Mouse (Mus musculus): ENCODE results near the gene Trpc4ap. TPM values are rescaled to one million over a fixed set of nuclear protein-coding genes. Genes with fewer than 3 reads are reported as not detected.
A peak's percentile ranks its signal among the peaks of the same experiment; 100 is the strongest.
"Not testable (repeated sequence)": the region's sequence is repeated elsewhere in the genome, so short reads cannot be mapped to it uniquely, and the experiment has no call there.

Trpc4ap gene
- 100 to 1,000 TPM; 140 TPM for total RNA-seq (2021)
- long read RNA-seq, experiment 1, transcript Trpc4ap-202 (19 exons, 3,091 nt) = minor isoform, 12 of 376 reads
- long read RNA-seq, experiment 1, transcript Trpc4ap-201 (19 exons, 3,204 nt) = major isoform, 319 of 376 reads
- long read RNA-seq, experiment 1, partial matches to known transcripts = 25 of 376 reads
- long read RNA-seq, experiment 1, other reads (novel, unspliced or antisense) = 20 of 376 reads
- long read RNA-seq, experiment 2, transcript Trpc4ap-201 (19 exons, 3,204 nt) = major isoform, 299 of 343 reads
- long read RNA-seq, experiment 2, transcript Trpc4ap-202 (19 exons, 3,091 nt) = minor isoform, 10 of 343 reads
- long read RNA-seq, experiment 2, partial matches to known transcripts = 18 of 343 reads
- long read RNA-seq, experiment 2, other reads (novel, unspliced or antisense) = 16 of 343 reads

DNA sequence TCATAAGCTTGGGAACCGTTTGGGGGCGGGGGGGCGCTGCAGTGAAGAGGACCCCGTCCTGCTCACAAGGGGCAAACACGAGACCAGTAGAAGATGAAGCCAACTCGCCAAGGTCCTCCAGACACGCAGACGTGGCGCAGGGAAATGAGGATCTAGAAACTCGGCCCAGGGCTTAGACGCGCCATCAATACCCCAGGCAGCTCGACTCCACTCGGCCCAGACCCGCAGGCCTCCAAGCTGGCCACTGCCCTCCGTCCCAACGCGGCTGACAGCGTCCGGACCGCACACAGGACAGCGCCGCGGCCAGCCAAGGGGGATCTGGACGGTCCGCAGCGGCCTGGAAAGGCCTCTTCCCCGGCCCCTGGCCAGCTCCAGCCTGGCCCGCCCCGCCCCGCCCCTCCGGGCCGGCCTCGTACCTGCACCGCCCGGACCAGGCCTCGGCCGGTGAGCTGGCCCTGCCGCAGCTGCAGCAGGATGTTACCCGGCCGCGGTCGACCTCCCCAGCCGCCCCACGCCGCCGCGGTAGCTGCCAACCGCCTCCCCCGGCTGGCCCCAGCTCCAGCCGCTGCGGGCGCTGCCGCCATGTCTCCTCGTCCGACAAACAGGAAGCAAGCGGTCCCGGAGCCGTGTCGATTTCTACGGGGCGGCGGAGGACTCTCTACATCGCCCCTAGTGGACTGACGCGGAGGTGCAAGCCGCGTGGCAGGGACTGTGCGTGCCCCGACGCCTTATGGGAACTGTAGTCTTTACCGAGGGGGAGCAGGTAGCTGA, at the start of gene Trpc4ap:
Gene Trpc4ap (minus strand): TSS at position 662 of the 771 bp plus-strand sequence.
- peak; percentile 96 to 98 for DNase-seq (ENCODE audit: low spot score in 2 of 2)
- intact Hi-C loops (cut with DNase I) = no loop called here

DNA sequence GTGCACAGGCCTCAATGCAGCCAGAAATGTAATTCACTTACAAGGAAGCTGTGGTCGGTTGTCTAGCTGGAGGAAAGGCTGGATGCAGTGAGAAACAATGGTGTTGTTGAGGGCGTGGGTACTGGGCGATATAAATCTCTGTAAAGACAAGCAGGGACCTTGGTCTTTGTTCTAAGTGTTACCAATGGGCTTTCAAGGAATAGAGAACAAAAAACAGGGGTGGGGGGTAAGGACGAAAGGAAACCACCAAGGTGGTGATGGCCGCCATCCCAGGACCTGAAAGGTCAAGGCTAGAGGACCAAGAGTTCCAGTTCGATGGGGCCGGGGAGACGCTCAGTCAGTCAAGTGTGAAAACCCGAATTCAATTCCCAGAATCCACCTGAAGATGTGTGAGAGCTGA, 45.6 kb upstream of the Trpc4ap start:
- intact Hi-C loops (cut with DNase I) = no loop called here
- DNase-seq (ENCODE audit: low spot score in 2 of 2) = no peak

GRCm38 (mm10) chr2:155736936-155737335, 44.8 kb upstream of the Trpc4ap start:
- DNase-seq (ENCODE audit: low spot score in 2 of 2) = no peak
- intact Hi-C loops (cut with DNase I) = no loop called here

DNA sequence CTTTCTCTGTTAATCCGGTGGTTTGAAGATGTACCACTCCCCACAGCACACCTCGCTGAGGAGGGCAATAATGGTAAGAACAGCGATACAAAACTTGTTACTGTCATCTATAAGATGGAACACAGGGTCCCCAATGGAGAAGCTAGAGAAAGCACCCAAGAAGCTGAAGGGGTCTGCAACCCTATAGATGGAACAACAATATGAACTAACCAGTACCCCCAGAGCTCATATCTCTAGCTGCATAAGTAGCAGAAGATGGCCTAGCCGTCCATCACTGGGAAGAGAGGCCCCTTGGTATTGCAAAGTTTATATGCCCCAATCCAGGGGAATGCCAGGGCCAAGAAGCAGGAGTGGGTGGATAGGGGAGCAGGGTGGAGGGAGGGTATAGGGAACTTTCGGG, 43.6 kb upstream of the Trpc4ap start, which contains the start of gene Gm17581:
Gene Gm17581 (minus strand): TSS at position 101 of the 400 bp plus-strand sequence.
- DNase-seq (ENCODE audit: low spot score in 2 of 2); intact Hi-C loops (cut with DNase I): not testable (repeated sequence)

- DNase-seq (ENCODE audit: low spot score in 2 of 2) = no peak
- intact Hi-C loops (cut with DNase I) = no loop called here
These were observed 42.9 kb upstream of the Trpc4ap start for GRCm38 (mm10) chr2:155735080-155735479.

- intact Hi-C loops (cut with DNase I) = no loop called here
- peak; percentile 90 to 92 for DNase-seq (ENCODE audit: low spot score in 2 of 2)
These were observed 37.0 kb upstream of the Trpc4ap start, which contains the start of gene Edem2 for GRCm38 (mm10) chr2:155729158-155729645. TSS of gene Edem2 (minus strand) at chr2:155729475.

GRCm38 (mm10) chr2:155728742-155729141, 36.6 kb upstream of the Trpc4ap start:
- intact Hi-C loops (cut with DNase I) = no loop called here
- no peak for DNase-seq (ENCODE audit: low spot score in 2 of 2)

DNA sequence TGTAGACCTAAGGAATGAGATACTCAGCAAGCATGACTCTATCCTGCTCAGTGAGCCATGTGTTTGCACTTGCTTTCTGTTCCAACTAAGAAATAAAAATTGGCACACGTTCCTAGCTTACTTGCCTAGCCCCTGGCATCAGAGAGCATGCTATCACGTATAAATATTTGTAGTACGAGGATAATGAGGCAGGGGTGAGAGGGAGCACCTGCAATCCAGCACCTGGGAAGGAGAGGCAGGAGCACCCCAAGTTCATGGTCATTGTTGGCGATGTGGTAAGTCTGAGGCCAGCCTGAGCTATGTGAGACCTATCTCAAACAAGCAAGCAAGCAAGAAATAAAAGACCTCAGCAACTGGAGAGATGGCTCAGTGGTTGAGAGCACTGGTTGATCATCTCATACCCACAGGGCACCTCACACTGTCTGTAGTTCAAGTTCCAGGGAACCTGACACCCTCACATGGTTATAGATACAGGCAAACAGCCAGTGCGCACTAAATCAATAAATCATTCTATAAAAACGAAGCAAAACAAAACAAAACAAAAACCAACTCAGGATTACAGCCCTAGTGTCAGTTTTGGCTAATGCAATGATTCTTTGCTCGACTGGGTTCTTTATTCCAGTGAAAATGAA, 35.7 kb upstream of the Trpc4ap start:
- no peak for DNase-seq (ENCODE audit: low spot score in 2 of 2)
- intact Hi-C loops (cut with DNase I) = no loop called here

DNA sequence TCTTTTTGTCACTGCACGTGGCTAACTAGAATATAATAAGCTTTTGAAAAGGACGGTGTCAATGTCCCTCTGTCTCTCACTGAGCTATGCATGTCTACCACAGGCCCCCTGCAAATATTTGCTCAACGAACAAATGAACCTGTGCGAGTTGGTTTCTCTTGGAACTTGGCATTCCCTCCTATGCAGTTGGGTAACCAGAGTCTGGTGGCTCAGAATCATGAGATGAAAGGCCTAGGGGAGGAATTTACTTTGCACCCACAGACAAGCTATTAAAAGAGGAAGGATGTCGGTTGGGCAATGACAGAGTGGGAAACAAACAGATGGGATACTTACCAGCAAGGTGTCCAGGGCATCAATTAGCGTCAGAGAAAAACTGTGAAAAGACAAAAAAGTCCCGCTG, 34.1 kb upstream of the Trpc4ap start:
- intact Hi-C loops (cut with DNase I) = no loop called here
- no peak for DNase-seq (ENCODE audit: low spot score in 2 of 2)

GRCm38 (mm10) chr2:155724526-155724925, 32.3 kb upstream of the Trpc4ap start:
- DNase-seq (ENCODE audit: low spot score in 2 of 2) = no peak
- intact Hi-C loops (cut with DNase I) = no loop called here

DNA sequence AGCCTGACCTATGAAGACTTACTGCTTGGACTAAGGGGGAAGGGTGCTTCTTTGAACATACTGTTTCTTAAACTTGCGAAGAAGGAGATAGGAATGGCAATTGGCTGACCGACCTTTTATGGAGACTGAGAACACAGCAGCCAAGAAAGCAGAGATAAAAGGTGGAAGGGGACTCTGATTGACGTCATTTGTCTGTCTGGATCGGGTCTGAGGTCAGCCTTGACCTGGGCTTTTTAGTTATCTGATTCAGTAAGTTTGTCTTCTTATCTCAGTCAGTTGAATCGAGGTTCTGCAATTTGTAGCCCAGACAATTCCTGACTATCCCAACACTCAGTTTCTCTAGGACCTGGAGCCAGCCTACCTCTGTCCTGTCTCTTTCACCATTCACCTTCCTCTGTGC, 31.9 kb upstream of the Trpc4ap start:
- intact Hi-C loops (cut with DNase I) = no loop called here
- no peak for DNase-seq (ENCODE audit: low spot score in 2 of 2)

DNA sequence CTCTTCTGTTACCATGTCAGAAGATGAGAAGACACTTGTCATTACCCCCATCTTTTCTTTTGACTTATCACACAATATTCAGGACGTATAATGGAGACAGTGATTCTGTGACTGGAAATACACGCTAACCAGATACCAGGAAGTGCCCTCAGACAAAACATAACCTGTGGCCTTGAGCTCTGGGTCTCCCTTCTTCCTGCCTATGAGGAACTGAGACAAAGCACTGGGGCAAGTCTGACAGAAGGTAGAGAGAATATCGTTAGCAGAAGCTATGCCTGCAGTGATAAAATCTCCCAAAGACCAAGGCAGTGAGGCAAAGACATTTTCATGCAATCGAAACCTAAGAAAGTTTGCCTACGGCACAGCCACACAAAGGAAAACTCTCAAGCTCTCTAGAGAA, 28.4 kb upstream of the Trpc4ap start:
- DNase-seq (ENCODE audit: low spot score in 2 of 2) = no peak
- intact Hi-C loops (cut with DNase I) = no loop called here

DNA sequence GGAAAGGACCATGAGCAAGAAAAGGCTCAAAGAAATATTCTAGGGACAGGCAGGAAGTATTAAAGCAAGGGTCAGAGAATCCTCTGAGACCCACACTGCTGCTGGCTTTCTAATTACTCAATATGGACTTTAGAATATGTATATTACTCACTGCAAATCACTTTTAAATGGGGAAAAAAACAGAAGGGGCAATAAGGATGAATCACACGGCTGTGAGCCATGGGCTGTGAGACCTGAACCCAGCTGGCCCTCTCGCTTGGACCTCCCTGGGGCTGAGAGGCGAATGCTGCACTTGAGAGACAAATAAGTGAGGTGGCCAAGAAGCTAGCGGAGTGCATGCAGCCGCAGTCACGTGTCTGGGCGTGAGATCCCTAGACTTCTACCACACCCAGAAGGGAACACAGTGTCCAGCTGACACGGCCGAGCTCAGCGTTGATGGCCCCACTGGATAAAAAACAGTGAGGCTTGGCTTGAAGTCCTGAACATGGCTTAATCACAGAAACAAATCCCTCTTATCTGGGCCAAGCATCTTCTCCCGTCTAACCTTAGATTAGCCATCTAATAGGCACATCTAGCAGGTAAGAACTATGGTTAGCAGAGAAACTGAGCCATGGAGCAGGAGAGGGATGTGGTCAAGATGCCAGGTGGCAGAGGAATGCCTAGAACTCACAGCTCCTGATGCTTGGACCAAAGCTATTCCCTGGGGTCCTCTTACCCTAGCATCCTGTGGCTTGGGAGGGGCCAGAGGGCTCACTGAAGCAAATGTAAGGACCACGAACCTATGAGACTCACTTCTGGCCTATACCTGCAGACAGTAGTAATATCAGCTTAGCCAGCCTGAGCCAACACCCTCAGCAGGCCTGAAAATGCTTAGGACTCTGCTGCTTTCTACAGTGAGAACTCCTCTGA, 25.2 kb upstream of the Trpc4ap start:
- no peak for DNase-seq (ENCODE audit: low spot score in 2 of 2)
- intact Hi-C loops (cut with DNase I) = no loop called here

DNA sequence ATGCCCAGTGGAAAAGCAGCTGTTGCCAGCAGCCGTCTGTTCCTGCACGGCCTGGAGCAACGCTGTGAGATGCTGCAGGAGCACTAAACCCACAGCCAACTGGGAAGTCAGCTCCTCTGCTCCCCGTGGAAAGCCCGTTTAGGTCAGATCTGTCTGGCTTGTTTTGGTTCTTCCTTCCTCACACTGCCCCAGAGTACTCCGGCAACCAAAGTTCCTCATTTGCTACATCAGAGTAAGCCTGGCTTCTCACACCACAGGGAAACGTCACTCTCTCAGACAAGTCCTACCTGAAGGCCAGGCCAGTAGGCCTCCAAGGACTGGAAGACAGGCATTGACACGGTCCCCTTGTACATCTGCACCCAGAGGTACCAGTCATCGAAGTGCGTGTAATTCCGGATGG, 18.4 kb upstream of the Trpc4ap start:
- DNase-seq (ENCODE audit: low spot score in 2 of 2) = no peak
- intact Hi-C loops (cut with DNase I) = no loop called here

DNA sequence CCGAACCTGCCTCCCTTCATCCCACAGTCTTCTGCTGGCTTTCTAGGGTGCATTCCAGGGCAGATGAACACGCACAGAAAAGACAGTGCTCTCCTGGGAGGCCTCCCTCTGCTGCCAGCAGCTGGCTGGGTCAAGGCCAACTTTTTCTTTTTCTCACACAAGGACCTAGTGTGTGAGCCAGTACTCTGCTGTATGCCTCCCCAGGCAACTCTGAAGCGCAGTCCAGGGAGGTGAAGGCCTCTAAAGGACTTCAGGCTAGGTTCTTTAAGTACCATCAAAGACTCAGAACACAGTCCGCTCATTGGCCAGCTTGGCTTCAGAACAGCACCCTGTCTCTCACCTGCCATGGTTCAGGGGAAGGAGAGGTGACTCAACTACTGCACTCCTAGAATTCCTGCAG, 15.1 kb upstream of the Trpc4ap start:
- intact Hi-C loops (cut with DNase I) = no loop called here
- peak; percentile 44 to 63 for DNase-seq (ENCODE audit: low spot score in 2 of 2)

DNA sequence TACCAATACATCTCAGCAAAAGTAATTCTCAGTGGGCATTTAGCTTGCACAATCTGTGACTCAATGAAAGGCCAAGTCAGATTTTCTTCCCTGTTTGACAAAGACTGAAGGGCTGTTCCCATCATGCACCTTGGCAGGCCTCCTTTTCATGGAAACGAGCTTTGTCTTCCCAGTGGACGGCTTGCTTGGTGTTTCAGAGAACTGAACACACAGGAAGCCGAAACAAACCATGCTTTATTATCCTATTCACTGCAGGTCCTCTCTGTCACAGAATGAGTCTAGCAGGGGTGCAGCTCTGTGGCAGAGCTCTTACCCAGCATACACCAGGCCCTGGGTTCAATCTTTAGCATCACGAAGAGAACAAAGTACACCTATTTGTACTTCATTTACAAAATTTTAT, 11.4 kb upstream of the Trpc4ap start:
- intact Hi-C loops (cut with DNase I) = no loop called here

DNA sequence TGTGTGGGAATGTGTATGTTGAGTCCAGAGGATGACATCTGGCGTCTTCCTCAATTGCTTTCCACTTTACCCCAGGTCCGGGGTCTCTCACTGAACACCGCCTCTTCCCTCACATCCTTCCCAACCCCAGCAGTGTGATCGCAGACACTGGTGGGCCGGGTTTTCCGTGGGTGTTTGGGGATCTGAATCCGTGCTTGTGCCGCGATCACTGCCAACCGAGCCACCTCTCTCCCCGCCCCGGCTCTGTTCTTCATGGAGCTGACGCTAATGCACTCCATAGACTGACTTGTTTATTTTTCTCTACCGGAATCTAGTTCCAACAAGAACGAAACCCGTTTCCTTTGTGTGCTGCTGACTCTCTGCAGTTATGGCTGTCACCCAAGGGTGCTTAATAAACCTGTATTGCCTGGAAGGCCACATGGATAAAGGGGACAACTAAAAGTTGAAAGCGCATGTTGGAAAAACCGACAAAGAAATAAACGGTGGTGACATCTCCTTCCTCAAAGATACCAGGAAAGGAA, 9.3 kb upstream of the Trpc4ap start:
- intact Hi-C loops (cut with DNase I) = no loop called here

More for the DNA sequence above, 11.4 kb upstream of the Trpc4ap start:
- DNase-seq (ENCODE audit: low spot score in 2 of 2) = no peak

DNA sequence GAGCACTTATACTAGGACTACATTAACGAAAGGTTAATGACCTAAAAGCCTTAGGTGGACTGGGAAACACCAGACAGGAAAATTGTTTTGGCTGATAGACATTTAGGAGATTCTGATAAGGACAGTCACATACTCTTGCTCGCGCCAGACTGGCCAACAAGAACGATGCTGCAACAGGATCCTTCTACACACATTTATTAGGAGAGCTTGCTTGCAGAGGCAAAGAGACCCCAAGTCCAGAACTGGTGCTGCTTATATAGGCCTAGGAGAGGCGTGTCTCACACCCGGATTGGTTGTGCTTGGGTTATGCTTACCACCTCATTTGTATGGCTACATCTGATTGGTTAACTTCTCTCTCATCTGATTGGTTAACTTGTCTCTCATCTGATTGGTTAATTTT, 6.3 kb upstream of the Trpc4ap start:
- intact Hi-C loops (cut with DNase I); DNase-seq (ENCODE audit: low spot score in 2 of 2): not testable (repeated sequence)

More for the DNA sequence above, 9.3 kb upstream of the Trpc4ap start:
- DNase-seq (ENCODE audit: low spot score in 2 of 2) = no peak

GRCm38 (mm10) chr2:155696851-155697250, 4.7 kb upstream of the Trpc4ap start:
- intact Hi-C loops (cut with DNase I) = loop anchor here (2.0 kb wide), 1 partner anchor 68 kb away; no protein-coding TSS in a partner anchor
- DNase-seq (ENCODE audit: low spot score in 2 of 2) = no peak
